Mouse (Mus musculus) urinary bladder, postnatal 25 days (tissue): ENCODE results near the gene Col9a1.

ENCODE experiments used
- DNase-seq: peaks from one replicate; pipeline ENCODE4 v3.0.0; 2022; ENCODE audit warnings: low spot score

The Col9a1 gene

GRCm38 (mm10) chr1:24294979-24295942 is 117.9 kb downstream of the Col9a1 start:
- no peak for DNase-seq

- no peak for DNase-seq
Observed at GRCm38 (mm10) chr1:24300700-24301099, 123.3 kb downstream of the Col9a1 start.
